Comparison of ENCODE assay signal across 31 mouse cellular contexts in the genomic region with DNA sequence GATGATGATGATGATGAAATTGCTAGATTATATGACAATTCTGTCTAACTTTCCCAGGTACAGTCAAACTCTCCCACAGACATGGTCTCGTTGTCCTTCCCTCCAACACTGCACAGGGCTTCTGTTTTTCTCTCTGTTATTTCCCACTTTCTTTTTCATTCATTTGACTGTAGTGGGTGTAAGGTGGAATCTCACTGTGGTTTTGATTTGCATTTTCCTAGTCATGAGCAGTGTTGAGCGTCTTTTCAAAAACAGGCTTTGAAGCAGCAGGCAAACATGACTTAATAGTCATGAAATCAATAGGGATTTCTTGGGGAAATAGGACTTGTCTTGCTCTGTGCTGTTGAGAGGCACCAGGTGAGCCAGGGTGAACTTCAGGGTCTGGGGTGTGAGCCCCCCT. TPM values are rescaled to one million over a fixed set of nuclear protein-coding genes. Genes with fewer than 3 reads are reported as not detected.
"Had no signal": no experiment of that assay in that cellular context is flagged by ENCODE, and none has a peak within 500 bp of the region (broad histone marks: within the 10 kb centered on the region; RNA-seq: fewer than 3 reads in every experiment).

No protein-coding gene starts in this region.

- H3K4me1 ChIP-seq: hindbrain, embryonic 12.5 days; hindbrain, embryonic 13.5 days; hindbrain, embryonic 15.5 days; intestine, embryonic 15.5 days had no signal

- H3K36me3 ChIP-seq: heart, embryonic 12.5 days; heart, embryonic 13.5 days; heart, embryonic 15.5 days; hindbrain, embryonic 10.5 days; hindbrain, embryonic 12.5 days; hindbrain, embryonic 13.5 days; hindbrain, embryonic 15.5 days; intestine, embryonic 15.5 days; kidney, embryonic 15.5 days had no signal

- H3K27ac ChIP-seq: heart, embryonic 13.5 days; heart, embryonic 15.5 days; hindbrain, embryonic 10.5 days; hindbrain, embryonic 12.5 days; hindbrain, embryonic 13.5 days; hindbrain, embryonic 14.5 days; hindbrain, embryonic 15.5 days; hindbrain, postnatal 0 days; intestine, embryonic 15.5 days; kidney, embryonic 15.5 days; kidney, postnatal 0 days; left cerebral cortex, adult 2 months had no signal

- H3K4me2 ChIP-seq: heart, embryonic 11.5 days; heart, embryonic 12.5 days; heart, embryonic 13.5 days; heart, embryonic 15.5 days; hindbrain, embryonic 12.5 days; hindbrain, embryonic 13.5 days; hindbrain, embryonic 14.5 days; hindbrain, embryonic 15.5 days; intestine, embryonic 15.5 days; kidney, embryonic 15.5 days had no signal

- H3K9ac ChIP-seq: heart, embryonic 12.5 days; heart, embryonic 13.5 days; heart, embryonic 15.5 days; hindbrain, embryonic 12.5 days; hindbrain, embryonic 13.5 days; hindbrain, embryonic 14.5 days; hindbrain, embryonic 15.5 days; intestine, embryonic 15.5 days; kidney, embryonic 15.5 days had no signal

- H3K9me3 ChIP-seq: heart, embryonic 12.5 days; heart, embryonic 13.5 days; heart, embryonic 15.5 days; hindbrain, embryonic 10.5 days; hindbrain, embryonic 12.5 days; hindbrain, embryonic 13.5 days; hindbrain, embryonic 15.5 days; intestine, embryonic 15.5 days; kidney, embryonic 15.5 days had no signal

- DNase-seq: heart, postnatal 10 days; heart, postnatal 14 days; heart, postnatal 36 days; heart, postnatal 4 days; kidney, adult 11 months; kidney, adult 18-20 months; kidney, adult 2 months; kidney, adult 8-10 months; kidney, adult 9 months; kidney, postnatal 10 days; kidney, postnatal 14 days; kidney, postnatal 25 days; kidney, postnatal 36 days; kidney, postnatal 4 days; layer of hippocampus, adult 9-11 months; layer of hippocampus, postnatal 36 days had no signal

- H3K27me3 ChIP-seq: hindbrain, embryonic 12.5 days; hindbrain, embryonic 13.5 days; hindbrain, embryonic 15.5 days; intestine, embryonic 15.5 days; kidney, embryonic 15.5 days had no signal

- H3K4me3 ChIP-seq: heart, embryonic 12.5 days; heart, embryonic 13.5 days; heart, embryonic 15.5 days; hindbrain, embryonic 10.5 days; hindbrain, embryonic 12.5 days; hindbrain, embryonic 13.5 days; hindbrain, embryonic 15.5 days; intestine, embryonic 15.5 days; kidney, embryonic 15.5 days; left cerebral cortex, adult 2 months had no signal

RNA-seq across cellular contexts. Expression of a gene that starts 11.3 kb away (rescaled TPM):
- total RNA-seq: hematopoietic stem cell, adult 5-6 weeks had no signal
